Mouse (Mus musculus): ENCODE results near the gene Tns1. TPM values are rescaled to one million over a fixed set of nuclear protein-coding genes. Genes with fewer than 3 reads are reported as not detected.
"Not testable (repeated sequence)": the region's sequence is repeated elsewhere in the genome, so short reads cannot be mapped to it uniquely, and the experiment has no call there.

Gene Tns1
- polyA plus RNA-seq, 1 experiment from 2014 or later: 9.3 TPM

- peak; percentile 22; the same call in 1 of the 2 replicates for ATAC-seq (ENCODE audit: low FRiP score)
- no peak for DNase-seq (ENCODE audit: low spot score, missing footprints)
These were observed 221.2 kb downstream of the Tns1 start for GRCm38 (mm10) chr1:73903035-73903434.

GRCm38 (mm10) chr1:73902171-73902991 is 221.9 kb downstream of the Tns1 start:
- Histone ChIP-seq H3K4me2 (no peak overlapping the region), H3K36me3 (ENCODE audit: control insufficient read depth, insufficient read depth, low read length) (no peaks in the 10 kb centered on the region), H3K9ac (ENCODE audit: low read length) (no peak overlapping the region; the same call in 1 of the 2 replicates), H3K27me3 (ENCODE audit: control insufficient read depth, insufficient read depth, low read length) (no peaks in the 10 kb centered on the region), H3K4me3 (ENCODE audit: low read depth, low read length) (no peak overlapping the region), H3K9me3 (ENCODE audit: control insufficient read depth, low read length) (no peaks in the 10 kb centered on the region), H3K27ac (ENCODE audit: low read depth, low read length) (no peak overlapping the region), H3K4me1 (ENCODE audit: control insufficient read depth, insufficient read depth, low read length) (no peaks in the 10 kb centered on the region)
- ATAC-seq (ENCODE audit: low FRiP score): peak; percentile 30; the same call in 1 of the 2 replicates
- DNase-seq (ENCODE audit: low spot score, missing footprints): peak; percentile 99
- 27% methylated on average over 16 of the region's 16 CpGs for WGBS

More at GRCm38 (mm10) chr1:73903035-73903434, 221.2 kb downstream of the Tns1 start:
- Histone ChIP-seq H3K9ac (ENCODE audit: low read length) (no peak overlapping the region), H3K27me3 (ENCODE audit: control insufficient read depth, insufficient read depth, low read length) (no peaks in the 10 kb centered on the region), H3K4me3 (ENCODE audit: low read depth, low read length) (no peak overlapping the region), H3K4me1 (ENCODE audit: control insufficient read depth, insufficient read depth, low read length) (no peaks in the 10 kb centered on the region), H3K36me3 (ENCODE audit: control insufficient read depth, insufficient read depth, low read length) (no peaks in the 10 kb centered on the region), H3K4me2 (no peak overlapping the region), H3K9me3 (ENCODE audit: control insufficient read depth, low read length) (no peaks in the 10 kb centered on the region), H3K27ac (ENCODE audit: low read depth, low read length) (no peak overlapping the region)
- 87% methylated on average over 5 of the region's 5 CpGs for WGBS

- WGBS: 2% methylated on average over 3 of the region's 3 CpGs
- ATAC-seq (ENCODE audit: low FRiP score): peak; percentile 44; the same call in 1 of the 2 replicates
These were observed 222.8 kb downstream of the Tns1 start for GRCm38 (mm10) chr1:73901496-73901899.

GRCm38 (mm10) chr1:73895451-73895850 is 228.8 kb downstream of the Tns1 start:
- H3K36me3 ChIP-seq (ENCODE audit: control insufficient read depth, insufficient read depth, low read length); H3K27me3 ChIP-seq (ENCODE audit: control insufficient read depth, insufficient read depth, low read length); H3K27ac ChIP-seq (ENCODE audit: low read depth, low read length); H3K4me2 ChIP-seq; H3K9ac ChIP-seq (ENCODE audit: low read length); H3K4me3 ChIP-seq (ENCODE audit: low read depth, low read length); DNase-seq (ENCODE audit: low spot score, missing footprints); H3K4me1 ChIP-seq (ENCODE audit: control insufficient read depth, insufficient read depth, low read length); H3K9me3 ChIP-seq (ENCODE audit: control insufficient read depth, low read length); ATAC-seq (ENCODE audit: low FRiP score): not testable (repeated sequence)
- WGBS: 97% methylated on average over 6 of the region's 6 CpGs

More at GRCm38 (mm10) chr1:73901496-73901899, 222.8 kb downstream of the Tns1 start:
- Histone ChIP-seq H3K4me1 (ENCODE audit: control insufficient read depth, insufficient read depth, low read length) (no peaks in the 10 kb centered on the region), H3K4me3 (ENCODE audit: low read depth, low read length) (no peak overlapping the region), H3K36me3 (ENCODE audit: control insufficient read depth, insufficient read depth, low read length) (no peaks in the 10 kb centered on the region), H3K27ac (ENCODE audit: low read depth, low read length) (no peak overlapping the region), H3K4me2 (no peak overlapping the region), H3K9ac (ENCODE audit: low read length) (no peak overlapping the region), H3K27me3 (ENCODE audit: control insufficient read depth, insufficient read depth, low read length) (no peaks in the 10 kb centered on the region), H3K9me3 (ENCODE audit: control insufficient read depth, low read length) (no peaks in the 10 kb centered on the region)
- peak; percentile 98 for DNase-seq (ENCODE audit: low spot score, missing footprints)

GRCm38 (mm10) chr1:73880731-73881130 is 243.5 kb downstream of the Tns1 start:
- no peaks in the 10 kb centered on the region for H3K27me3 ChIP-seq (ENCODE audit: control insufficient read depth, insufficient read depth, low read length)
- no peak overlapping the region for H3K4me2 ChIP-seq
- ATAC-seq (ENCODE audit: low FRiP score): no peak
- H3K9ac ChIP-seq (ENCODE audit: low read length): no peak overlapping the region
- H3K4me3 ChIP-seq (ENCODE audit: low read depth, low read length): no peak overlapping the region
- H3K9me3 ChIP-seq (ENCODE audit: control insufficient read depth, low read length): no peaks in the 10 kb centered on the region; the same call in 1 of the 2 replicates
- no peaks in the 10 kb centered on the region for H3K36me3 ChIP-seq (ENCODE audit: control insufficient read depth, insufficient read depth, low read length)
- no peak overlapping the region for H3K27ac ChIP-seq (ENCODE audit: low read depth, low read length)
- H3K4me1 ChIP-seq (ENCODE audit: control insufficient read depth, insufficient read depth, low read length): no peaks in the 10 kb centered on the region
- DNase-seq (ENCODE audit: low spot score, missing footprints): no peak

- H3K4me3 ChIP-seq (ENCODE audit: low read depth, low read length): no peak overlapping the region
- 26% methylated on average over 1 of the region's 1 CpGs for WGBS
These were observed 248.5 kb downstream of the Tns1 start for GRCm38 (mm10) chr1:73875676-73876218.

GRCm38 (mm10) chr1:73864314-73864713 is 259.9 kb downstream of the Tns1 start:
- no peaks in the 10 kb centered on the region for H3K9me3 ChIP-seq (ENCODE audit: control insufficient read depth, low read length)
- peaks cover 5% of the 10 kb centered on the region; the same call in 1 of the 2 replicates for H3K4me1 ChIP-seq (ENCODE audit: control insufficient read depth, insufficient read depth, low read length)
- no peaks in the 10 kb centered on the region for H3K36me3 ChIP-seq (ENCODE audit: control insufficient read depth, insufficient read depth, low read length)
- DNase-seq (ENCODE audit: low spot score, missing footprints) (peak; percentile 45), ATAC-seq (ENCODE audit: low FRiP score) (no peak)
- H3K27ac ChIP-seq (ENCODE audit: low read depth, low read length): no peak overlapping the region
- H3K4me2 ChIP-seq: no peak overlapping the region
- no peak overlapping the region for H3K9ac ChIP-seq (ENCODE audit: low read length)
- WGBS: 81% methylated on average over 3 of the region's 3 CpGs
- no peak overlapping the region for H3K4me3 ChIP-seq (ENCODE audit: low read depth, low read length)
- H3K27me3 ChIP-seq (ENCODE audit: control insufficient read depth, insufficient read depth, low read length): no peaks in the 10 kb centered on the region

More at GRCm38 (mm10) chr1:73875676-73876218, 248.5 kb downstream of the Tns1 start:
- Histone ChIP-seq H3K4me1 (ENCODE audit: control insufficient read depth, insufficient read depth, low read length) (no peaks in the 10 kb centered on the region), H3K27me3 (ENCODE audit: control insufficient read depth, insufficient read depth, low read length) (no peaks in the 10 kb centered on the region), H3K4me2 (no peak overlapping the region), H3K9me3 (ENCODE audit: control insufficient read depth, low read length) (no peaks in the 10 kb centered on the region), H3K9ac (ENCODE audit: low read length) (no peak overlapping the region), H3K27ac (ENCODE audit: low read depth, low read length) (no peak overlapping the region), H3K36me3 (ENCODE audit: control insufficient read depth, insufficient read depth, low read length) (no peaks in the 10 kb centered on the region)
- DNase-seq (ENCODE audit: low spot score, missing footprints) (no peak), ATAC-seq (ENCODE audit: low FRiP score) (no peak)

GRCm38 (mm10) chr1:73863074-73863431 is 261.2 kb downstream of the Tns1 start:
- H3K27me3 ChIP-seq (ENCODE audit: control insufficient read depth, insufficient read depth, low read length): no peaks in the 10 kb centered on the region
- no peak overlapping the region for H3K27ac ChIP-seq (ENCODE audit: low read depth, low read length)
- ATAC-seq (ENCODE audit: low FRiP score) (0 out of 2 replicates have a peak, but pooled peaks have one; percentile 42), DNase-seq (ENCODE audit: low spot score, missing footprints) (peak; percentile 89)
- no peak overlapping the region for H3K9ac ChIP-seq (ENCODE audit: low read length)
- H3K9me3 ChIP-seq (ENCODE audit: control insufficient read depth, low read length): no peaks in the 10 kb centered on the region
- H3K4me1 ChIP-seq (ENCODE audit: control insufficient read depth, insufficient read depth, low read length): peaks cover 5% of the 10 kb centered on the region; the same call in 1 of the 2 replicates
- 47% methylated on average over 11 of the region's 11 CpGs for WGBS
- no peak overlapping the region for H3K4me2 ChIP-seq
- no peak overlapping the region for H3K4me3 ChIP-seq (ENCODE audit: low read depth, low read length)
- H3K36me3 ChIP-seq (ENCODE audit: control insufficient read depth, insufficient read depth, low read length): no peaks in the 10 kb centered on the region

All from midbrain, embryonic 11.5 days (tissue).